Mouse (Mus musculus): ENCODE data around the gene Olfr32. TPM values are rescaled to one million over a fixed set of nuclear protein-coding genes. Genes with fewer than 3 reads are reported as not detected.
"Not testable (repeated sequence)": the region's sequence is repeated elsewhere in the genome, so short reads cannot be mapped to it uniquely, and the experiment has no call there.

Olfr32 gene
- total RNA-seq (2021): not detected
- long read RNA-seq, experiment 1: 0 reads
- long read RNA-seq, experiment 2: 0 reads

DNA sequence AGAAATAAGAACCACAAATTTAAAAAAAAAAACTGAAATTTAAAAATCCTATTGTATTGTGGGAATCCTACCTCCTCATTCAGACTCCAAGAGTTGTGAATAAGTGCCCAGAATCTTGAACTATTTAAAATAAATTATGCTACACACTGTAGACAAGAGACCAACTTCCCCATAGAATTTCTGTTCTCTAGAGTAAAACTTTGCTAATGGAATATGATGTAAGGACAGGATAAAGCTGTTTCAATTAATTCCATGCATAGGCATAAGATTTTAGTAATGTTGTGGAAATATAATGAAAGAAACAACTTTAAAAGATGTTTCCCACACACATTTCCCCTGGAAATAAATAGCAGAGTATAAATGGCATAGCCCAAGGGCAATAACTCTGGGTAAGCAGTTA is at the start of gene Olfr32:
Gene Olfr32 (minus strand): TSS at position 101 of the 400 bp plus-strand sequence.
- no peak for DNase-seq (ENCODE audit: low spot score)

- DNase-seq (ENCODE audit: low spot score): not testable (repeated sequence)
Measured at GRCm38 (mm10) chr2:90187082-90187481, 45.0 kb upstream of the Olfr32 start.

DNA sequence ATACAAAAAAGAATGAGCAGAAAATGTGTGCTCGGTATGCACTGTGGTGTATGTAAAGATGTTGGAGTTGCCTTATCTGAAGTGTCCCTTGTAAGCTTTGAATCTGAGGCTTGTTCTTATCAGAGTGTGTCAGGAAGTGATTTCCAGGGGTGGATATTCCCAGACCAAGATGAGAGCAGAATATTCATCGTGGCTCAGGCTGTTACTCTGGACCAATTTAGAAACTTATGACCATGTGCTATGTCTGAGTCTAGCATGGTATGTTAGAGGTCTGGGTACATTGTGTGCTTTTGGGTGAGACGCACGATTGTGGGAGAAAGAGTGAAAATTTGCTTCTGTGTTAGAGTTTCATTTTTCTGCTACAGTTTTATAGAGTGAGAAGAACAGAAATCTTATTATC is 44.0 kb upstream of the Olfr32 start:
- not testable (repeated sequence) for DNase-seq (ENCODE audit: low spot score)

GRCm38 (mm10) chr2:90153916-90154315 is 11.8 kb upstream of the Olfr32 start:
- no peak for DNase-seq (ENCODE audit: low spot score)

- no peak for DNase-seq (ENCODE audit: low spot score)
Measured at GRCm38 (mm10) chr2:90152991-90153390, 10.9 kb upstream of the Olfr32 start, which contains the start of gene Olfr1270. Gene Olfr1270, minus strand, starts transcription at chr2:90153091.

GRCm38 (mm10) chr2:90121312-90121711 is 20.8 kb downstream of the Olfr32 start, which contains the start of gene Olfr1269:
Gene Olfr1269, minus strand, starts transcription at chr2:90121412.
- no peak for DNase-seq (ENCODE audit: low spot score)

Other genes starting within 250 kb of the Olfr32 start
- not detected for gene Olfr1258, start 215.0 kb downstream of the Olfr32 start, total RNA-seq (2021)
- gene Olfr1259, start 193.6 kb downstream of the Olfr32 start, total RNA-seq (2021): not detected
- not detected for gene Olfr1260, start 168.0 kb downstream of the Olfr32 start, total RNA-seq (2021)
- gene Olfr1261, start 151.1 kb downstream of the Olfr32 start, total RNA-seq (2021): not detected
- gene Olfr1262, start 142.2 kb downstream of the Olfr32 start, total RNA-seq (2021): not detected
- not detected for gene Olfr1263, start 130.2 kb downstream of the Olfr32 start, total RNA-seq (2021)
- gene Olfr1264, start 116.7 kb downstream of the Olfr32 start, total RNA-seq (2021): not detected
- gene Olfr1265, start 107.0 kb downstream of the Olfr32 start, total RNA-seq (2021): not detected
- gene Olfr140, start 78.7 kb downstream of the Olfr32 start, total RNA-seq (2021): not detected
- gene Olfr1269, start 20.9 kb downstream of the Olfr32 start, total RNA-seq (2021): not detected
- not detected for gene Olfr1270, start 10.8 kb upstream of the Olfr32 start, total RNA-seq (2021)
- not detected for gene Olfr1506, start 82.2 kb upstream of the Olfr32 start, total RNA-seq (2021)
- gene Olfr142, start 115.3 kb upstream of the Olfr32 start, total RNA-seq (2021): not detected
- gene Olfr1271, start 128.7 kb upstream of the Olfr32 start, total RNA-seq (2021): not detected
- gene Olfr1272, start 150.5 kb upstream of the Olfr32 start, total RNA-seq (2021): not detected
- gene Gm13769, start 179.9 kb upstream of the Olfr32 start, total RNA-seq (2021): not detected